Mouse (Mus musculus) urinary bladder, adult 2 months (tissue): Measurements from ENCODE around the gene Rnf4. TPM values are rescaled to one million over a fixed set of nuclear protein-coding genes. Genes with fewer than 3 reads are reported as not detected.
A peak's percentile ranks its signal among the peaks of the same experiment; 100 is the strongest.

Experiments used
- DNase-seq: peaks from one replicate; pipeline ENCODE4 v3.0.0; 2022; ENCODE audit warnings: low spot score
- polyA plus RNA-seq: library from polyadenylated mRNA; depleted of rRNA; stranded (reverse); fragments of >200 nt; gene quantifications from 2 replicates; pipeline ENCODE4 v1.2.3, GENCODE M21; 2012; rRNA removed

Gene Rnf4
- polyA plus RNA-seq = 95.1 and 121 TPM in 2 replicates

DNA sequence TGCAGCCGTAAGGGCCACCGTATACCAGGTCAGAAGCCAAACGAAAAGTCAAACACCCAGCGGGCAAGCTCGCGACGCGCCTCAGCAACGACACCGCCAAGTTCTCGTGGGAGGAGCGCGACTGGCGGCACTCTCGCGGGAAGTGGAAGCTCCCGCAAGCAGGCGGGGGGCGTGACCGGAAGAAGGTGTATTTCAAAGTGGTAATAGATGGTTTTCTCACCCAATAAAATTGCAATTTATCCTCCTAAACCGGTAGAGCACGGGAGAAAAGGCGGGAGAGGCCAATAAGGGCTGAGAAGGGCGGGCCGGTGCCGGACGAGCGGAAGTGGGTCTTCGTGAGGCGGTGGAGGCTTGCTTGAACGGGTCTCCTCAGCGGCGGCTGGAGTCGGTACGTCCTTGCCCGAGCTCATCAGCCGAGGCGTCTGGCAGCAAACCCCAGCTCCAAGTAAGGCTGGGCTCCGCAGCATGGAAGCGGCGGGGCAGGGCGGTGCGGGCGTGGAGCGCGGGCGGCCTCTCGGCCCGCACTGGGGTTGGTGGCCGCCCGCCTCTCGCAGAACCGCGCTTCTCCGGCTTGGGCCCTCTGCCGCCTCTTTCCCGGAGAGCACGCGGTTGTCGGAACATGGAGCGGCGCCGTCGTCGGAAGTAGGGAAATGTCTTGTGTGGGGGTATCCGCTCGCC, at the start of gene Rnf4:
TSS of gene Rnf4 (plus strand) at position 193 of the 678 bp plus-strand sequence.
- DNase-seq = peak; percentile 92

DNA sequence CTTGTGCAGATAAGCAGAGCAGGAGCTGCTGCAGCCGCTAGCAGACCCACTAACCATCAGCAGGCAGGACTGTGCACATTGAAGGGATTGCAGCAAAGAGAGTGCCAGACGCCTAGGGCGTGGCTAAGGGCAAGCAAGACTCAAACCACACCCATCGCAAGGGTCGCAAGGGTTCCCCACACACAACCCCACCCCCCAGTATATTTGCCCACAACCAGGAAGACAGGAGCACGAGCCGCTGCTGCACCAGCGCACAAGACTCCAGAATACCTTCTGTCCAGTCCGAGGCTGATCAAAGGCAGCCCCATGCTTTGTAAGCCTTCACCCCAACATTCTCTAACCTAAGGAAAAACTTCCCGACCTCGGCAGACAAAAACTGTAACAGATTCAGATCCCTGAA, 49.6 kb upstream of the Rnf4 start:
- no peak for DNase-seq

DNA sequence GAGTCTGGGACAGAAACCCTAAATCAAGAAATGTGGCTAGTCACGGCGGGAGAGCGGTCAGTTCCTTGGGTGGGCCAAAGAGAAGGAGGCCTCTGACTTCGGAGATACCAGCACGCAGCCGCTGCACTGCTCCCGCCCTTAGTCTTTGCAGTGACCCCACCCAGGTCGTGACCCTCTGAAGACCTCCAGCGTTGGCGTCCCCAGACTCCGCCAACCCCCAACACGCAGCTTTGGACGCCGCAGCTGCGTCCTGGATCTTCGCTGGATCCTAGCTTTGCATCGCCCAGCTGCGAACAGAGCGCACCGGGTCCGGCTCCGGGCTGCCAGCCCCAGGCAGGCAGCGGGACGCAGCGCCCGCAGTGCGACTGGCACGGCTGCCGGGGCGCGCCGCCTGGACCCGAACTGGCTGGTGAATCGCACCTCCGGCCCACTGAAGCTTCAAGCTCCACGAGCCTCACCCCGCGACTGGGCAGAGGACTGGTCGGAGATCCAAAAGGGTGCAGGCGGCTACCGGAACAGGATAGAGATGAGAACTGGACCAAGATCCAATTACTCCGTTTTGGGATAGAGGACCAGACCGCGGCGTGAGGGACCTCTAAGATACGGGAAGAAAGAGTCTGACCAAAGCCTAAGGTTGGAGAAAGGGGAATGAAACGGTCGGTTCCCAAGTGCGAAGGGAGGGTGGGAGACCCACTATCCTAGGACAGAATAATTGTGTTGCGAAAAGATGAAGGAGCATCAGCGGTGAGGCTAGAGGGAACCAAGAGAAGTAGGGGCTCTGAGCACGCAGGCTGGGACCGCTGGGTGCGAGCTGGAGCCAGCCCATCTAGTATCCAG, 48.9 kb upstream of the Rnf4 start:
- no peak for DNase-seq

DNA sequence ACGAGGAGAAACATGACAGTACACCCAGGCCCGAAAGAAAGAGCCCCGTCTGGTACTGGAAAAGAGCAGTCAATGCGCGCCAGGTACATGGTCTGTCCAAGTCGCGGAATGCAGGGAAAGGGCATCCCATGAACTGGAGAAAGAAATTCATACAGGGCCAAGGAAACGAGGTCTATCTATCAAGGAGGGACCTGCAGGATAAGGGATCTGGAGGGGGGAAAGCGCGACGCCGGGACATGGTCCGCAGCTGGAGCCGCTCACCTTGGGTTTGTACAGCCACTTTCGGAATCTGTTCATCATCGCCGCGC, 48.3 kb upstream of the Rnf4 start:
- DNase-seq = no peak

DNA sequence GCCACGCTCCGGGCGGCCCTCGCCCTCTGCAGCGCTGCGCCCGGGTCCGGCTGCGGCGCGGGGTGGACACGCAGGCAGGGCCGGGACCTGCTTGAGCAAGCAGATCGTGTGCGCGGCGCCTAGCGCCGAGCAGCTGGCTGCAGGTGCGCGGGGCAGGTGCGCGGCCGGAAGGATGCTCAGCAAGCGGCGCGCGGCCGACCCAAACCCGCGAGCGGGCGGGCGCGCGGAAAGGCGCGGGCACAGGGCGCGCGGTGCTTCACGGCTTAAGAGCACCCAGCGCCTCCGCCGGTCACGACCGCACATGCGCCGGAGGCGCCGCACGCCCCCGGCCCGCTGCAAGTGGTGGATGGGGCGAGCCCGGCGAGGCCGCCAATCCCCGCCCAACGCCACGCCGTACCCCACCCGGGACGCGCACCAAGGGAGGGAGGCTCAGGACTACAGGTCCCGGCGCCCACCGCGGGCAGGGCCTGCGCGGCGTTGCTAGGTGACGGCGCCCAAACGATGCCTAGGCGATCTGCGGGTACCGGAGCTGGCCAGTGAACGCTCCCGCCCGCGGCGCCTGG, 47.9 kb upstream of the Rnf4 start, which contains the start of the genes Zfyve28 and Cfap99:
TSS of gene Zfyve28 (minus strand) at position 296 of the 563 bp plus-strand sequence.
TSS of gene Cfap99 (plus strand) at position 447 of the 563 bp plus-strand sequence.
- peak; percentile 50 for DNase-seq

DNA sequence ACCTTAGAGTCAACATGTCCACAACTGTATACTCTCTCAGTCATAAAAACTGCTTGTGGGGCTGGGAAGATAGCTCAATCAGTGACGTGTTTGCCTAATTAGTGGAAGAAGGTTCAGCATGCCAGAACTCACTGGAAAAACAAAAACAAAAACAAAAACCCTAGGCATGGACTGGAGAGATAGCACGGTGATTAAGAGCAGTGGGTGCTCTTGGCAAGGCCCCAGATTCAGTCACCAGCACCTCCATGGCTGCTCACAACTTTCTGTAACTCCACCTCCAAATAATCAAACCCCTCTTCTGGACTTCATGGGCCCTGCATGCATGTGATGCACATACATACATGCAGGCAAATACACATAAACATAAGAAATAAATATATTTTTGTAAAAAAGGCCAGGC, 46.8 kb upstream of the Rnf4 start:
- no peak for DNase-seq

DNA sequence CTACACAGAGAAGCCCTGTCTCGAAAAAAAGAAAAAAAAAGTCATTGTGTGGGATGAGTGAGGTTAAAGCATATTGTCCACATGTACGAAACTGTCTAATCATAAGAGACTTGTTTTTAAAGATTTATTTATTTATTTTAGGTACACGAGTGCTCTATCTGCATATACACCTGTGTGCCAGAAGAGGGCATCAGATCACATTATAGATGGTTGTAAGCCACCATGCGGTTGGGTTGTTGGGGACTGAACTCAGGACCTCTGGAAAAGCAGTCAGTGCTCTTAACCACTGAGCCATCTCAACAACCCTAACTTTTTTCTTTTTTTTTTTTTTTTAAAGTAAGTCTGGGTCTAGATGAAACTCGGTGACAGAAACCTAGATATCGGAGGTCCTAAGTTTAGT, 42.7 kb upstream of the Rnf4 start:
- no peak for DNase-seq

DNA sequence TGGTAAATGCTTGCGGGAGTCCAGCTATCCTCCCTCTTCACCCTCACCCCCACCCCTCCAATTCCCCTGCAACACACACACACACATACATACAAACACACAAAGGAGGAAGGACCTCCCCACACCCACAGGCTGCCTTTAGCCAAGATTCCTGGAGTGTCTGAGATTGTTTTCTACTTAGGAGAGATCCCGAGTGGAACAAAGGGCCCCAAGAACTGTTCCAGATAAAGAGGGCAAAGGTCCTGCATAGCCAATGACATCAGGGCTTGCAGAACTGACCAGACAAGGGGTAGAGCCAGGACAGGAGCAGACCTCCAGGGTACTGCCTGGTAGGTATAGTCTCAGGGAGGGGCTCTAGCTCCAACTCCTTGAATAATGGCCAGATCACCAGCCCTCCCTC, 41.4 kb upstream of the Rnf4 start:
- no peak for DNase-seq

DNA sequence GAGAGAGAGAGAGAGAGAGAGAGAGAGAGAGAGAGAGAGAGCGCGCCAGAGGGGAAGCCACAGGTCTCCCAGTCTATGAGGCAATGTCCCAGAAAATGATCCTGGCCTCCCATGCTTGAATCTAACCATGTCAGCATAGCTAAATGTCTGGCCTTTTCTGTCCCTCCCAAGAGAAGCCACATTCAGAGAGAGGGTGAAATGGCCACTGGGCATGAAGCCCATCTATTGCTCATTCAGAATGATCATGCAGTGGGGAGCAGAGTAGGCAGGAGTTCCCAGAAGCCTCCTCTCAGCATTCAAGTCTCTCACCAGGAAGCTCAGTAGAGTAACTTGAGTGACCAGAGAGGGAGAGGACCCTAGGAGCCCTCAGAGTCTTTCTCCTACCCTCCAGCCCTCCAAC, 40.9 kb upstream of the Rnf4 start:
- DNase-seq = no peak

DNA sequence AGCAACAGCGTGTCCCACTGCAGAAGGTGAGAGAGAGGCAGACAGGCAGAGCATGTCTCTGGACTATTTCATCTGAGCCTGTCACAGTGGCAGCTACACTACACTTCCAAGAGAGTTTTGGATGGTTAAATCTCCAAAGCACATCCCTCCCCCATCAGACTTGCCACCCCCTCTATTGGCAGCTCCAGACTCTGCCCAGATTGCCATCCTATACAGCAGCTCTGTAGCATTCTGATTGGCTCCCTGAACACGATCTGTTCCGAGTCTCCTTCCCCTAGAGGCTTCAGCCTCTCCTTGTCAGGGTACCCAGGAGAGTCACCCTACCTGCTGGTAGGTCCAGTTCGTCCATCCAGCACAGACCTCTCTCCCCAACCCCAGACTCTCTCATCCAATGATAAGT, 38.0 kb upstream of the Rnf4 start:
- no peak for DNase-seq

DNA sequence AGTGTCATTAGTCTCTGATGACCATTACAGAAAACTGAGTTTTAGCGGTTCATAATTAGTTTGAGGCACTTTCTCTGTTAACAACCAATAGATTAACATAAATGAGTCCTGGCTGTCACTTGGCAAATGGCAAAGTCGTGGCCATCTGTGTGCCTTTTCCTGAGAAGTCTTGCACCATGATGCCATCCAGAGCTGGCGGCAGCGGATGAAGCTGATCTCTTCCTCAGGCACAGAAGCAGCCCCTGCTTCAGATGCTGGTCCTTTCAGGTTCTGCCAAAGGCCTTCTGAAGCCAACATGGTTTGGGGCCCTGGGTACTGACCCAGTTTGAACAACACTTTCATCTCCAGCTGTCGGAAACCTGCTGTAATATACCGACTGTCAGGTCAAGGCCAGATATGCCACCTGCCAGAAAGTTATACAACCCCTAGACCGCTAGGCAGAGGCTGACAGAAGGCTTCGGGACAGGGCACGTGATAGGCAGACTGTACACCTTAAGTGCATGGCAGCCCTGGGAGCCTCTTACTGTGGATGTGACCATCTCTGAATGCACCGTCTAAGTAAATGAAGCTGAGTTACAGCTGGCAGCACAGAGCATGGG, 37.1 kb upstream of the Rnf4 start:
- no peak for DNase-seq

DNA sequence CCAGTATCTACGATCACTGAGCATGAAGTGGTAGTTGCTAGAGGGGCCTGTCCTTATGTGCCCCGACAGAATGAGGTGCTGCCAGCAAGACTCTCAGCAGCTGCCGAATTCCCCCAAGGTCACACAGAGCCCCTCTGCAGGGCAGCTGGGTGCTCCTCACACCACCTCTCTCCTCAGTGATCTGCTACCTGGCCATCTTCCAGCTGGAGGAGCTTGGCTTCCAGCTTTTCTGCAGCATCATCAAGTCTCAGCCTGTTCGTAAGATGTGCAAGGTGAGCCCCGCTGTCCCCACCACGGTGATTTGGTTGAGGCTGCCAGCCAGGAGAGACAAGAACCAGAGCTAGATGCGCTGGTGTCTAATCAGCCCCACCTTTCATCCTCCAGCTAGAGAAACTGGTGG, 33.7 kb upstream of the Rnf4 start:
- no peak for DNase-seq

DNA sequence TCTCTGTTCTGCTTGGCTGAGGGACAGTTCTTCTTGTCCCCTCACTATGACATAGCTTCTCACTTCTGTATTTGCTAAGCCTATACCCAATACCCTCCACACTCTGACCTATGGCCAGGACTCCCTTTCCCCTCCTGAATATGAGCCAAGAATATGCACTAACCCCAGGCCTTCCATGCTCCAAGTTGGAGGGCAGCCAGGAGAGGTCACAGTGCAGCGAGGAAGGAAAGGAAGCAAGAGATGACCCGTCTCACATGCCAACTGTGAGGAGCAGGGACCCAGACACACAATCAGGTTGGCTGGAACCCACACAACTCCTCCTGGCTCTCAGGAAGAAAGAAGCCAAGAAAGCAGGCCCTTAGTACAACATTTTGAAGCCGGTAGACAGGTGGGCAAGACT, 27.1 kb upstream of the Rnf4 start:
- no peak for DNase-seq

DNA sequence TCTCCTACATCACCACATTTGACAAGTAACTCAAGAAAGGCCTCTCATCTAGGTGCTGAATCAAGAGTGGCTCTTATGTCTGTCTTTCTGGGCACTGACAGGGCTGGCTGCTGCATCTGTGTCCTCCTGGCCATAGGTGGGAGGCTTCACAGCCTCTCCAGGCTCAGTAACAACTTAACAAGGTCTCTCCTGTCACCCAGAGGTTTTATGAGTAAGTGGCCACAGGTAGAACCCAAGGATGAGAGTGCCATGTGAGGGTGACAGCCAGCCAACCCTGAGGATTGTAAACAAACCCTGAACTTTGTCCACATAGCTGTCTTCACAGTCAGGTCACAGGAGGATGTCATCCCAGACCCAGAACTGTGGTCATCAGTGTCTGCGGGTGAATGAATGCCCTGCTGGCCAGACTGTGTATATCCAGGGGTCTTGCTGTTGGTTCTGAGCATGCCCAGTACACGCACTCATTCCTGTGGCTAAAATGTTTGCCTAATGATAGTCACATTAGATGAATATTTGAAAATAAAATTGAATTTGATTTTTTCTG, 16.5 kb upstream of the Rnf4 start:
- DNase-seq = no peak

DNA sequence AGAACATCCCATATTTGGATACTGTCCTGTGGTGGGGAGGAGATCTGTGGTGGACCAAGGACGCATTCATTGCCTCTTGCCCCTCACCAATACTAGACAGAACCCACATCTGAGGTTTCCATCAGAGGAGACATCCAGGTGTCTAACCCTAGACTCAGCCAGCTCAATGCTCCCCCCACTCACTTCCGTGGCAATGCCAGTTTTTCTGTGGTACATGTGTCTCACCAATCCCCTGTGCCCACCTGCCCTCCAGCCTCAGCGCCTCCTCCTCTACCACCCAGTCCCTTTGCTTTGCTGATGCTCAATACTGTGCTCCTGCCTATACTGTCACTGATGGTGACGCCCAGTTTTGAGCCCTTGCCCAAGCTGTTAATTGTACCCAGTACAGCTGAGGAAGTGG, 14.9 kb upstream of the Rnf4 start:
- DNase-seq = no peak

DNA sequence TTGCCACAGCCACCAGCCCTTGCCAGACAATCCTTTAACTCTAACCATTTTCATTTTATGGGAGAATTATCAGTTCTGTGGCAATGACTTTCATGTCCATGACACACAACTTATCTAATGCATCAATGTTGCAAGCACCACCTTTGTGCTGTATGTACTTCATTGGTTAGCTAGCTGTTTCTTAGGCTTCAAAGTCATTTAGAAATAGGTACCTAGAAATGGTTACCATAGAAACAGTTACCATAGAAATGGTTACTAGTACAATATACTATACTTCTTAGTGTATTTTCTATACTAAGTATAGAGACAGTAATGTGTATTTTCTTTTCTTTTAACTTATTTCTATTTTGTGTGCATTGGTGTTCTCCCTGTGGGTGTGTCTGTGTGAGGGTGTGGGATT, 10.8 kb upstream of the Rnf4 start:
- no peak for DNase-seq

DNA sequence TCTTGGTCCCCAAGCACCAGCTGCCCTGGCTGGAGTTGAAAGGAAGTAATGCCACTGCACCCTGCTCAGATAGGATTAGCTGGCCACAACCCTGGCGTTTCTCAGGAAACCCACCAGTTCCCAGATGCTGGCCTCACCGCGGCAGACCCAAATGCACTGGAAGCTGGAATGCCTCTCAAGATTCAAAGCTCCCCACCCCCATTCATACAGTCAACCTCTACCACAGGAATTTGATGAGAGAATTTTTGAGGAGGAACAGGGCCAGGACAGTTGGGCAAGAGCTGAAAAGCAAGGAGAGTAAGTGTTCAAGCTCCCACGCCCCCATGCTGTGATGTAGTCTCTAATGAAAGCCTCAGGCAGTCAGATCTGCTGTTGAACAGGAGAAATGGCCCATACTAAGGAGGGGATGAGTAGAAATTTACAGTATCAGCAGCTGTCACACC, 9.8 kb upstream of the Rnf4 start:
- no peak for DNase-seq

DNA sequence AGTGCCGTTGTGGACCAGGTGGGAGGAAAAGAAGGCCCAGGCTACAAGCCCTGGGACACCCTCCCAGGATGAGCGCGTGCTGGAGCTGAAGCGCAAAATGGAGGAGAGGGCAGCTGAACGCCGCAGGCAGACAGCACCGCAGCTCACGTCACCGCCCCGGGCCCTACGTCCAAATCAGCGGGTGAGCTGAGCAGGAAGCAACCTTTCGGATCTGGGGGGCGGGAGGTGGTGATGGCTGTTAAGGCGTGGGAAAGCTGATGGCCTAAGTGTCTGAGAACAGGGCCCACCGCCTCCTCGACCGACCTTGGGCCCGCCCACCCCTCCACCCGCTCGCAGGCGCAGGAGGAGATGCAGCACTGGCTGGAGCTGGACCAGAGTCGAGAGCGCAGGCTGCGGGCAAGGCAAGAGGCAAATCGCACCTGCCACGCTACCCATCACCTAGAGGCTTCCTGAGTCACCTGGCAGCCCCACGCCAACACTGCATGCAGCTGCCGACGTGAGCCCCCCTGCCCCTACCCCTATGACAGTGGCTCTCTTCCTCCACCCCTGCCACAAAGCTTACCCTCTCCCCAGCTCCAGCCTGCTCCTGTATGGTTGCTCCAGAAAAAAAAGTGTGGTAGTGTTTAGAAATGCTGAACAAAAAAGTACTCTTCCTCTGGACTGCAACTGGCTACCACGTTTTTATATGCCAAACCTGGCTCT, 9.1 kb upstream of the Rnf4 start:
- no peak for DNase-seq

DNA sequence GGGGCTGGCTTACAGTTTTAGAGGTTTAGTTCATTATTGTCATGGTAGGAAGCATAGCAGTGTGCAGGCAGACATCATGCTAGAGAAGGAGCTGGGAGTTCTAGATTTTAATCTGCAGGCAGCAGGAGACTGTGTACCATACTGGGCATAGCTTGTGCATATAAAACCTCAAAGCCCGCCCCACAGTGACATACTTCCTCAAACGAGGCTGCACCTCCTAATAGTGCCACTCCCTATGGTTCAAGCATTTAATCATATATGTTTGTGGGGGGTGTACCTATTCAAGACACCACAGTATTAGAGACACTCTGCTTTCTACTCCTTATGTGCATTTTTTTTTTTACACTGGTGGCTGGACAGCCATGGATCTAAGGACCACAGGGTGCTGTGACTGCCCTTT, 6.0 kb upstream of the Rnf4 start:
- no peak for DNase-seq

DNA sequence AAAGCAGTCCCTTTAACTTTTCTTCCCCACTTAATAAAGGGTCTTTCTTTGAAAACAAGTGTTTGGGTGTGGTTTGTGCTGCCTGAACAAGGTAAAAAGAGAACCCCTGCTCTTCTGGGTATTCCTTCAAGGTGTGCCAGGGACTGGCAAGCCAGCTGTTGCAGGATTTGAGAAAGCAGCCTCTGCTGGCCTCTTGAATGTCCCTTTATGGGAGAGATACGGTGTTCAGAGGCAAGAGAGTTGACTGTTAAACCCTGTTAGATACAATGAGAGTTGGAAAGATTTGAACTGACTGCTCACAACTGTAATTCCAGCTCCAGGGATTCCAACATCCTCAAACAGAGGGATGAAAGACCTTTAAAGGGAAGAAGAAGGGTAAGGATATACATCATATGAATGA, 2.0 kb upstream of the Rnf4 start:
- no peak for DNase-seq

DNA sequence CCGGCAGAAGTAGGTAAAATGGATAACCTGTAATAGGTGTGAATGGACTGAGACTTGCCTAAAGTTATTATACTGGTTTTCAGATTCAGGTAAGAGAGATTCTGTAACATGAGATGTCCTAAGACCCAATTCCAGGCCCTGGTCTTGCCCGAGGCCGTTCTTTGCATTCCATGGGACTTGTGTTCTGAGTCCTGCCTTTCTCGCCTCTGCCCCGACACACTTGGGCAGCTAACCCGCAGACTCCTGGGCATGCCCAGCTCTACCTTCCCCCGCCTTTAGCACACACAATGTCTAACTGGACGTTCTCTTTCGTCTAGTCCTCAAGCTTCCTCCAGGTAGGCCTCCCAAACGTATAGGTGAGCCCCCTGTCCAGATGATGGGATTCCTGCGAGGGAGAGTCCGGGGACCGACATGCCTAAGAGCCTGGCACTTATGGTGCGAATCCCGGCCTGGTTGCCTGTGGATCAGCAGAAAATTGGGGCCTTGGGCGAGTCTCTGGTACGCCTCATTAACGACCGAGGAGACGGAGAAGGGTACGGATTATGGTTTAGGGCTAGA, 471 bp upstream of the Rnf4 start:
- DNase-seq = no peak
